Mouse (Mus musculus): ENCODE results near the gene Pcsk4.

DNA sequence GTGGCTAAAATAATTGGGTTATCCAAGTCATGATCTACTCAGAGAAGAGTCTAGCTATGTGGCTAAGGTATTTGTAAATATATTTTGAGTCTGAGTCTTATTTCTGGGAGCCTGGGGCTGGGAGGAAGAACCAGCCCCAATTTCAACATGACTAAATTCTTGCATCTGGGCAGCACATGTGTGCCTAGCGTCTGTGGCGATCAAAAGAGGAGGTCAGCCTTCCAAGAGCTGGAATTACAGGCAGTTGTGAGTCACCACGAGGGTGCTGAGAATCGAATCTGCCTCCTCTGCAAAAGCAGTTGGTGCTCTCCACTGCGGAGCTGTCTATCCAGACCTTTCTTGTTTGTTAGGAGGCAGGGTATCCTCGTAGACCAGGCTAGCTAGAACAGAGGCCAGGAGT lies 36.4 kb upstream of the Pcsk4 start:
- TF ChIP-seq CTCF (conservative IDR thresholded peaks at IDR 0.05; ENCODE audit: insufficient read depth, insufficient read length, low read depth, low read length) = no peak
- TF ChIP-seq POLR2A (IDR thresholded peaks at IDR 0.05; ENCODE audit: low read depth, low read length) = no peak
